Mouse (Mus musculus): ENCODE data around the gene Tspan32.
A peak's percentile ranks its signal among the peaks of the same experiment; 100 is the strongest.

- TF ChIP-seq MYOD1 (IDR thresholded peaks at IDR 0.05; ENCODE audit: control insufficient read depth in 1 of 3, insufficient read length in 2 of 3, low read depth in 2 of 3) (no peak), MYOG (IDR thresholded peaks at IDR 0.05; ENCODE audit: control insufficient read depth in 1 of 3, insufficient read depth in 1 of 3, insufficient read length in 2 of 3, low read depth in 2 of 3) (no peak), SRF (IDR thresholded peaks at IDR 0.05; ENCODE audit: control insufficient read depth, insufficient read length, low read depth) (no peak), TCF3 (IDR thresholded peaks at IDR 0.05; ENCODE audit: insufficient read length, low read depth) (no peak), USF1 (IDR thresholded peaks at IDR 0.05; ENCODE audit: low read depth) (no peak), POLR2A (IDR thresholded peaks at IDR 0.05; ENCODE audit: insufficient read length, low read depth) (peak; percentile 79), MAX (IDR thresholded peaks at IDR 0.05; ENCODE audit: low read depth) (no peak), E2F4 (IDR thresholded peaks at IDR 0.05; ENCODE audit: insufficient read depth) (peak; percentile 53)
Observed at GRCm38 (mm10) chr7:143068882-143069591, 64.2 kb downstream of the Tspan32 start, which contains the start of gene Tssc4.
